Mouse (Mus musculus) urinary bladder, postnatal 36 days (tissue): ENCODE measurements around the gene Gng12.
A peak's percentile ranks its signal among the peaks of the same experiment; 100 is the strongest.
"Not testable (repeated sequence)": the region's sequence is repeated elsewhere in the genome, so short reads cannot be mapped to it uniquely, and the experiment has no call there.

Experiments used
- DNase-seq, 2 experiments: peaks; one replicate each; pipeline ENCODE4 v3.0.0; 2022; ENCODE audit warnings: low spot score in 2 of 2, mixed read lengths in 1 of 2

The Gng12 gene

DNA sequence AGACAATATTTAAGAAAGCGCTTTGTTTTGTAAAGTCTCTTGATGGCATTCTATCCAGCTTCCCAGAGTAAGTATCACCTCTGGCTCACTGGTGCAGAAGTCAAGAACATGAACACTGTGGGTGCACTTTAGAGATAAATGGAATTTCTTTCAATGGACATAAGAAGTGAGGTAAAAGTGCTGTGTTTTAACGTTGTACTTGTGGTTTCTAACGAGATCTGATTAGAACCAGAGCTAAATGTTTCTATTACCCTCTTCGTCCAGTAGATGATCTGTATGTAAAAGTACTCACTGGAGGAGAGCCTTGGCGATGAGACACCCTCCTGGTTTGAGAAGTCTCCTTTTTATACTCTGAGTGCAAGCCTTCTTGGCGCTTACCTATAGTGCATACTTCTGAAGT lies 92.8 kb downstream of the Gng12 start:
- no peak for DNase-seq

DNA sequence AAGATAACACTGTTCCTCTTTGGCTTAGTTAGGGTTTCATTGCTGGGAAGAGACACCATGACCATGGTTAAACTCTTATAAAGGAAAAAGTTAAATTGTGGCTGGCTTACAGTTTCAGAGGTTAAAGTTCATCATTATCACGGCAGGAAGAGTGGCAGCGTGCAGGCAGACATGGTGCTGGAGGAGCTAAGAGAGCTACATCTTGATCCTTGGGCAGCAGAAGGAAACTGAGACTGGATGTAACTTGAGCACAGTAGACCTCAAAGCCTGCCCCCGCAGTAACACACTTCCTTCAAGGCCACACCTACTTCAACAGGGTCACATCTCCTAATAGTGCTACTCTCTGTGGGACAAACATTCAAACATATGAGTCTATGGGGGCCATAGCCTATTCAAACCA lies 93.3 kb downstream of the Gng12 start:
- DNase-seq: no peak

DNA sequence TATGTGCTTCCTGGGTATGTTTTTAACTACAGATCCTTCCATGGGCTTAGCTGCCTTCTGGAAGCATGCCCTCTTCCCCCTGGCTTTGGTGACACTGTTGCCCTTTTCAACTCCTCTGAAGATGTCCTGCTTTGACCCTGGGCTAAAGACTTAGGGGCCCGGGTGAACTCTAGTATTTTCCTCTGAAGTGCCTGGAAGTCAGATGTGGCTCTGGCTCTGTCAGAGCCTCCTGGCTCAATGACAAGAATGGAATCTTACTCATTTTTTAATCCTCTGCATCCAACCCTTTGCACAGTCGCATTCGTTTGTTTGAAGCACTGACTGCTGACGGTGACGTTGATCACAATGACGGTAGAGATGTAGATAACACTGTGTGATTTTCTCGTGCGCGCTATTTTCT lies 96.0 kb downstream of the Gng12 start:
- DNase-seq: no peak

DNA sequence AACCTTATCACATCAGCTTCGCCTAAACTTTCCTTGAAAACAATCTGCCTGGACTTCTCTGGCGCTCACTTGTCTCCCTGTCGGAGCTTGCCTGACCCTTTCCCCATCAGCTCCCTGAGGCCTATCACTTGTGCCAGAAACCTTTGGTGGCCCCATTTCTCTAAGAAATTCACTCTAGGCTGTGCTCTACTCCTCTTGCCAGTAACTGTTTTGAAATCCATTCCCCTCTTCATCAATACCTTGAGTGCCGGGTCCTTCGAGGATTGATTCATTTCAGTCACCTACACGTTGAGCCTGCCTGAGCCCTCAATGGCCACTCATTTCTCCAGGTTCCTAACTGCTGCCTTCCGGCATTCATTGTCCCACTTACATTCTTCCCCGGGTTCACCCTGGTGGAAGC lies 96.6 kb downstream of the Gng12 start:
- no peak for DNase-seq

DNA sequence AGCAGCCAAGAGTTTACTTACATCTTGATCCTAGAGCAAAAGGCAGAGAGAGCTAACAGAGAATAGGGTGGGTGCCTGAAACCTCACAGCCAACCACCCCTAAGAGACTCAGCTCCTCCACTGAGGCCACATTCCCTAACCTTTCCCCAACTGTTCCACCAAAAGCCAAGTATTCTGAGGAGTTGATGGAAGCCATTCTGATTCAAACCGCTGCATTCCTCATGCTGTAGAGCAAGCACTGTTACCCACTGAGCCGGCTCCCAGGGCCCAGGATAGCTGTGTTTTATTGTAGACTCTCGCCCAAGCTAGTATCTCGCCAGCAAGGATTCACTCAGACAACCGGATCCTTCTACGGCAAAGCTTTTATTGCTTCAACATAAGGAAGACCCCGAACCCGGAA lies 98.8 kb downstream of the Gng12 start:
- no peak for DNase-seq

DNA sequence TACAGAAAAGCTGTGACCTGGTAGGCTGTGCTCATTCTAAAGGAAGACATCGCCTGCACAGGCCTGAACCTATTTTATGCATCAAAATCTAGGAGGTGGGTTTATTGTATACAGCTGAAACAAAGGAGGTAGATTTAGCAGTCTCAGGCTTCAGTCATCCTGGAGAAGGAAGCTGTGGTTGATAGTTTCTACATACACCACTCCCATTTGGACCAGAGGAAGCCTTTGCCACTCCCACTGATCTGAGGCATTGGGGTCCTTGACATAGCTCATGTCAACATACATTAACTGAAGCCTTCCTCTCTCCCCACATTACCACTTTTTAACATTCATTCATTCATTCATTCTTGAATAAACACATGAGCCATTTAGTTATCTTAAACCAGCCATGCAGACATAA lies 99.6 kb downstream of the Gng12 start:
- no peak for DNase-seq

DNA sequence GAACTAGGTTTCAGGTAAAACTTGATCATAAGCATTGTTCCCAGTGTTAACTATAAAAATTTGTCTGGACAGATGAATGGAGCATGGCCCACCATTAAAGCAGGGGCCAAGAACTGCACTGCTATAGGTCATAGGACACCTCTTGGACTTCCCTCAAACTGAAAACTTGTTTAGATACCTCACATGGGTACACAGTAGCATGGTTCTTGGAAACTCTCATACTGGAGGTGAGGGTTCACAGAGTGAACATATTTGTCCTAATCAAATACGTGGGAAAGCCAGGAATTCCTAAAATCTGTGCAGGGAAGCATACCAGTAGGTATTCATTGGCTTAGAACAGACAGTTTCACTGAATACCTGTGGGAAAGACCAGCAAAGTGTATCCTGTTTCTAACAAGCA lies 100.1 kb downstream of the Gng12 start:
- no peak for DNase-seq

DNA sequence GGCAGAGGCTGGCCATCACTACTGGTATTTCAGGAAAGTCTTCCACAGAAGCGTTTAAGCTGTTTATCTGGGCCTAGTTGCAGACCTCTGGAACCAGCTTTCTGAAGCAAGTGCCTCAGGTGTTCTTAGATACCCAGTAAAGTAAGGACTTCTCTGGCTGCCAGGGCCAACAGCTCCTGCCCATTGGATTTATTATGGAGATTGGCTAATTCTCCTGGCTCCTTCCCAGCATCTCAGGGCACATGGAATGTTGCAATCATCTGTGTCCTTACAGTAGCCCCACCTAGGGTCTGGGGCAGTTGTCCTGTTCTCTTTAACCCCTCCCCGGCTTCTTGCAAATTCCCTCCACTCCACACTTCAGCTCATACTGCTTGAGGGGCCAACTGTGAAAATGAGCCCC lies 102.4 kb downstream of the Gng12 start:
- DNase-seq: peak in 1 of 2 experiments; percentile 26

DNA sequence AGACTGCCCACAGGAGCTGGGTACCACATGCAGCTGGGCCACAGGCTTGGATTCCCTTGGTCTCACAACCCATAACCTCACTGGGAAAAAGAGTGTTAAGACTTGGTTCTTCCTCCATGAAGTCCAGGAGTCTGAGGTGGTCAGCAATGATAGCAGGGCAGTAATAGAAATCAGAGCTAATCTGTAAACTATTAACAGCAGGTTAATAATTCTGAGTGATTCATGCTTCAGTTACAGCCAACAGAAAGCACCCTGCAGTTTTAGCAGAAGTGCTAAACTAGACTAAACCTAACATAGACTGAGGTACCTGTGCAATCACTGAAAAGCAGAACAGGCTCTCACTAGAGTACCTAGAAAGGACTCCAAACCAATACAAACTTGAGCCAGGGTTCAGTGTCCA lies 103.6 kb downstream of the Gng12 start:
- DNase-seq: no peak

DNA sequence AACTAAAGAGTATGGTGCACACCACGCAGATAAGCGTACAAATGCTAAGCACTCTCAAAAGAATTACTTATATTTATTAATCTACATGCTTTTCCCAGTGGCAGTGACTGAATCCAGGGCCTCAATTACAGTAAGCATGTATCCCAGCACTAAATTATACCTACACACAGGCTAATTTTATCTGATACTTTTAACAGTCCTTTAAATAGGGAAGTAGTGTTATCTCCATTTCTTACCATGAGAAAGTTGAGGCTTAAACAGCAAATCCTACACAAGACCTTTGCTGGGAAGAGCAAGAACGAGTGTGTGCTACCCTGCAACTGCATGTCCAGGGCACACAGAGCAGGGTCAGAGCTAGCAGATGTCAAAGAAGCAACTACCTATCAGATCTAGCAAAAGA lies 113.7 kb downstream of the Gng12 start:
- no peak for DNase-seq

DNA sequence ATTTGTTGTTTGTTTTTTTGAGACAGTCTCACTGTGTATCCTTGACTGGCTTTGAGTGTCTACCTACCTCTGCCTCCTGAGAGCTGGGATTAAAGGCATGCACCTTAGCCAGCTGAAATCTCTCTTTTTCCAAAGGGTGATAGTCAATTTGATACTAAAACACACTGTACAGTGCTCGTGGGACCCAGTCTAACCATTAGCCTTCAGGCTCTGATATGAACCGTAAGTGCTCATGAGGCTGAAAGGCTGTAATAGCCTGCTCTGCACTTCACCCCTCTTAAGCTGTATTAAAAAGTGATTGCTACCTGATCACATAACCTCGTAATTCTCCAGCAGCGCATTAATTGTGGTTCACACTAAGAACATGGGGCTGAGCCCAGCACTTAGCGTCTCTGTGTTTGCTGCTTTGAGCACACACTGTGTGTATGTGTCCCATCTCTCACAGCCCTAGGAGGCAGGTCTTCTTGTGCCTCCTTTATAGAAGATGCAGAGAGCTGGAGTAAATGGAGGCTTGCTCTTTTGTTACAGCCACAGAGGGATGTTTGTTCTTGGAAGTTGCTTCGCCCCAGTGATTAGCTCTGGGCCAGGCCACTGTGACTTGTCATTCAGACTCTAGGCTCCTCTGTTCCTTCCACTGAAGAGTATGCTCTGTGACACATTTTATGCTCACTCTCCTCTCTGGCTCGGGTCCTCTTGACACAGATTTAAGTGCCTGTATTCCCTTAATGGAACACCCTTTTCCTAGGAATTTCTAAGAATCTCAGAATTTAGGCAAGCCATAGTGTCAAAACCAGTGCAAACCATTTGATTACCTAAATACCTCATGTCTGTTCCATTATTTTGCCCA lies 114.4 kb downstream of the Gng12 start:
- DNase-seq: no peak

DNA sequence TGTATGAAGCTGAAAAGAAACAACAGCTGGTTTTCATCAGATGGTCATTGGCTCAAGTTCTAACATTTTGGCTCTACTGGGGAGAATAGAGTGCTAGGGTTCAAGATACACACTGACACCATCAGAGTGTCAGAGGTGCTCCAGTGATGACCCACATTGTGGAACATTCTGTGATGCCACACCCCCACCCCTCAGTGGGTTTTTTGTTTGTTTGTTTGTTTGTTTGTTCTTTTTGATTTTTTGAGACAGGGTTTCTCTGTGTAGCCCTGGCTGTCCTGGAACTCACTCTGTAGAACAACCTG lies 115.0 kb downstream of the Gng12 start:
- no peak for DNase-seq

DNA sequence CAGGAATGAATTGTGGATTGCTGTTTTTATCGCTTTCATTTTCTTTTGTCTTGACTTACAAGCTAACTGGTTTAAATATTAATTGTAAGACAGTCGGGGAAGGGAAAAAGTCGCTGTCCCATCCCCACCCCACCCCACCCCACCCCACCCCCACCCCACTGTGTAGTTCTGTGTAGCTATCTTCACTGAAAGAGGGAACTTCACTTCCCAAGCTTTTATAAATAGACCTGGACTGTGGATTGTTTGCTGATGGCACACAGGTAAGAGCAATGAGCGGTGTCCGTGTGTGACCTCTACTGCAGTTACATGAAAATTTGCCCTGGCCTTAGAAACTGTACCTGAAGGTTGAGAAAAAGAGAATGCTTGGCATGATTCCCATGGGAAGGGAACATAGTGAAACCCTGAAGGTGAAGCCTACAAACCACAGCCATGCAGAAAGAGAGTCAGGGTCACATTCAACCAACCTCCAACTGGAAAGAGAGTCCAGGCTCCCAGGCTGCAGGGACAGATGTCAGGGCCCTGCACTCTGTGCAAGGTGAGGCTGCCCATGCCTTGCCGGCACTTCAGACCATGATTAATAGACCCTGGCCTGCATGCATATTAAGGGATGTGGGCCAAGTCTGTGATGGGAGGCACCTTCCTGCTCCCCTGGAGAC lies 117.2 kb downstream of the Gng12 start:
- DNase-seq: no peak

DNA sequence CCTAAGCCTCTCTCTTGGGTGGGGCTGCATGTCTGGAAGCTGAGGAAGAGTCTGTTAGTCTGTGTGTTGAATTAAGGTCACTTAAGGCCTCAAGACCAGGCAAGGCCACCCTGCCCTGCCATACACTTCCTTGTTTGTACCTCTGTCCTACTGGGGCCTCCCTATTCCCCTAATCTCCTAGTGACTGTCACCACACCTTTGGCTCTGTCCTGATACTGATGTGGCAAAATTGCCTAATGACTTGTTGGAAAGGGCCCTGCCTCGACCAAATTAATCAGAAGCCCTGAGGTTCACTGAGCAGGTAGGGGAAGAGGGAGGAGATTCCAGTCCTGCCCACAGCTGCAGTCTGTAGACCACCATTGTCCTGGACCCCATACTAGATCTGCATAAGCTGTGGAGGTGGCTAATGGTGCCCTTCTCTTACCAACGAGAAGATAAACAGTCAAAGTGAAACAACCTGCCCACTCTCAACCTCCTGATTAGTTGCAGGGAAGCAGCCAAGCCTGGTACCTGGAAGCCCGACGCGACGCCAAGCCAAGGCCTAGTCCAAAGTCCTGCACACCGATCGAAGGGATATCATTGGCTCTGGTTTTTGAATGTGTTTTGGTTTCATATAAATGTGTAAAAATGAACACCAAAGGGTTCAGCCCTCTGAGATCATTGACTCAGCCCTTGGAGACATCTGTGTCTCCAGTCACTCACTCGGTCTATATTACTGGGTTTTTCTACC lies 117.9 kb downstream of the Gng12 start:
- DNase-seq: no peak

DNA sequence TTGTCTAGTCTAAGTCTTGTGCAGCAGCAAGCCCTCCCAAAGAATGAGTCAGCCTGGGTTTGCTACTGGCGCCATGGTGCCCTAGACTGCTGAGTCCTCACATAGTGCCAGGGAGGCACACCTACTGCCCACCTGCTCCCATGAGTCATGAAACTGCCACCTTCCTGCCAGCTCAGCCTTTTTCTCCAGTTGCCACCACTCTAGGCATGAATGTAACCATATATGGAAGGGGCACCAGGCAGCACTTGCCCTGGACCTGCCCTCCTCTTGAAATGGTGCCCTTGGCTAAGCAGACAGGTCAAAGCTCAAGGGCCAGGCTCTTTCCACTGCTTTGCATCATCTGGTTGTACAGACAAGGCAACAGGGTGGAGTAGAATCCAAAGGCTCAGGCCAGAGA lies 118.5 kb downstream of the Gng12 start:
- DNase-seq: peak in 1 of 2 experiments; percentile 26

DNA sequence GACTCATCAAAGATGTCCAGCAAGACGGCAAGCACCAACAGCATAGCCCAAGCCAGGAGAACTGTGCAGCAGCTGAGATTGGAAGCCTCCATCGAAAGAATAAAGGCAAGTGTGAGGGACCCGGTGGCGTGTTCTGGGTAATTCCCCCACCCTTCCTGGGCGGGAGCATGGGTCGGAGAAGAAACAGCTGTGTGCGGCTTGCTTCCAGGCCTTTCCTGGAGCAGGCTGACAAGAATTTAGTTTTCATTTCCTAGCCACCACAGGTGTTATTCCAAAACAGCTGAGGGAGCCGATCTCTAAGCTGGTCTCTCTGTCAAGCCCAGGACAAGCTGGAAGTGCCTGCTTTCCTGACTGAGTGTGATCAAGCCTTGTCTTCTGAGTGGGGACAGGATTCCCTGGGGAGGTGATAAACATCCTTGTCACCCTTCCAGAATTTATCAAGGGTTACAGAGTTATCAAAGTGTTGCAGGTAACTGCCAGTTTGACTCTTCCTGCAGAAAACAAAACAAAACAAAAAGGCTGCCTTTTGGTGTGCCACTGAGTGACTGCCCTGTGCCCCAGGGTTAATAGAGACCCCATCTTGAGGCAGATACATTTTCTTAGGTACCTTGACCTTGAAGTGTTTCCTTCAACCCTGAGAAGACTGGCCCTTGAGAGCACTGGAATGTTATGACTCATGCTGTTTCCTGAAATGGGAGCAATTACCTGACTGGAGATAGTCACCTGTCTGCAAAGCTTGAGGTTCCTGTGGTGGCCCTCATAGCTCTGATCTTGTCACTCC lies 119.7 kb downstream of the Gng12 start:
- DNase-seq: no peak

DNA sequence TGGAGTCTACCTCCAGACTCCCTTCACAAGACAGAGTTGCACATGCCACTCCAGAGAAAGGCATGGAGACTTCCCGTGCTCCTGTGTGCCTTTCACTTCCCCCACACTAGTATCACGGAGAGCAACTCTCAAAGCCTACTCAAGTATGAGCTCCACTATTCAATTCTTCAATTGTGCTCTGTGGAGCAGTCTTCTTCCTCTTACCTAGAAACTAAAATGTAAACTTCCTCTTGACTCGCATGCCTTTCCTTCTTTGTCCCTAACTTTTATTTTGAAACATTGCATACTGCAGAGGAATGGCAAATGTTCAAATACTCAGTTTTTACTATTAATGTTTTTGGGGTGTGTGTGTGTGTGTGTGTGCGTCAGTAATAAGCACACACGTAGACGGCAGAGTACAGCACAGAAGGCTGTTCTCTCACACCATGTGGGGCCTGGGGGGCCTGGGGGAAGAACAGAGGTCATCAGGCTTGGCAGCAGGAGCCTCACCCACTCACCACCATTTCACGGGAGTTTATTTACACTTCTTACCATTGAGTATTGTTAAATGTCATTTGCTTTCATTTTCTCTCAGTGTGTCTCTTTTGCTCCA lies 120.4 kb downstream of the Gng12 start:
- no peak for DNase-seq

DNA sequence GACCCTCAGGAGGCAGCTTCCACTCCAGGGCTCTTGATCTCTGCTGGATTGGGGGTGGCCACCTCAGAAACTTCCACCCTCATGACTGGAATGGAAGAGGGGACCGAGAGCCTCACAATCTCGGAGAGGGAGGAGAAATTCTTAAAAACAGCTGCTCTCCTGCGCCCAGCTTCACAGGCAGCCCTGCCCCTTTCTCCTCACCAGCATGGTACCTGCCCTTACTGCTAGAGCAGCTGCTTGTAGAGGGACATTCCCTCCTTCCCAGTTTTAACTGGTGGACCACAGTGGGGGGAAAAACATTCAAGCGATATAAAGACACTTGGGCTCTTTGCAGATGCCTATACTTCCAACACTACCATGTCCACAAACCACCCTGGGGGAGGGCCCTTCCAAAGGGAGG lies 122.2 kb downstream of the Gng12 start:
- DNase-seq: no peak

DNA sequence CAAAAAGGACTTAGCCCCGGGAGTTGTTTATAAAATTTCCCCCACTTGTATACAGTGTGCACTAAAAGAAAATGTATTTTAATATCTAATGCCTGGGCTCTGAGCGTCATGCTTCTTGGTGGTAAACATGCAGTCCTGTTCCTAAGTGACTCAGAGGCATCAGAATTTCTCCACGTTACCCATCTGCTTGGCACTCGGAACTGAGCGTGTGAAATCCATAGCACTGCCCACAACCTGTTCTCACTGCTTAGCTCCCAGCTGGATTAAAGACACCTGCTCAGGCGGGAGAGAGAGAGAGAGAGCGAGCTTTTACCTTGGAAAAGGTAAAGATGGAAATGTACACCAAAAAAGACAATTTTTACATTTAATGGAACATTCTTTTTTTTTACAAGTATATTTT lies 122.8 kb downstream of the Gng12 start:
- not testable (repeated sequence) for DNase-seq

DNA sequence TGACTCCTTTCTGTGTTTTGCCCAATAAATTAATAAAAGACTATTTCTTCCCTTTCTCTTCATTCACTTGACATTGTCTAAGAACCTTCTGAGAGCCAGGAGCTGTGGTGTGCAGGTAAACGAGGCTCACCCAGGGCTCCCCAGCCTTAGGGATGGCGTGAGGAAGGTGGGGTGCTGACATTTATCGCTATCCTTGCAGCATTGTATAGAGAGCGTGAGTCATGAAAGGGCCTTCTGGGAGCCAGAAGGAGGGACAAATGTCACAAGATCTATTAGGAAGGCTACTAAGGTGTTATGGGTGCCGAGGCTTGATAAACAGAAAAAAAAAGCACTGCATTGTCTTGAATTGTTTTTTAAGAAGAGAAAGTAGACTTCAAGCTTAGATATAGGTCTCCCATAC lies 125.1 kb downstream of the Gng12 start:
- DNase-seq: no peak

DNA sequence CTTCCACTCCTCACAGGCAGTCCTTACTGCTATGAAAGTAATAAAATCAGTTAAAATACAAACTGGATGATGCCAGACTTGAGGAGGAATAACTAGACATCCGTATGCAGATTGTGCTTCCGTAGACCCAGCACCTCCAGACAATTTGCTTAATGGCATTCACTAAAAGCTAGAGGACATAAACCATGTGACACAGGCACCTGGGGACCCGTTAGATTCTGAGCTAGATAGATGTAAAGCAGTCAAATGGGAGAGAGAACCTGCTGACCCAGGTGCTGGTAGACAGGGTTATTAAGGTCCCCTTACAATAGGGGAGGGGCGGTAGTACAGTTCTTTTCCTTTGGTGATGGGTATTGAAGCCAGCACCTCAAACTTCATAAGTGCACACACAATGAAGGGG lies 127.5 kb downstream of the Gng12 start:
- no peak for DNase-seq

DNA sequence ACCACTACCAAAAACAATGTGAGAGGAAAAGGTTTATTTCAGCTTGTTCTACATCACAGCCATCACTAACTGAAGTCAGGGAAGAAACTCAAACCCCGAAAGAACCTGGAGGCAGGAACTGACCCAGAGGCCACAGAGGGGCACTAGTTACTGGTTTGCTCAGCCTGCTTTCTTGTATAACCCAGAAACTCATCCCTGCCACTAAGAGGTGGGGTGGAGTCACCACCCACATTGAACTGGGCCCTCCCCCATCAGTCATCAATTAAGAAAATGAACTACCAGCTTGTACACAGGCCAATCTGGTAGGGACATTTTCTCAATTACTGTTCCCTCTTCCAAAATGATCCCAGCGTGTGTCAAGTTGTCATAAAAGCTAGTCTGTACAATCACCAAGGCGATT lies 130.5 kb downstream of the Gng12 start:
- no peak for DNase-seq
